Mouse (Mus musculus) intestine, embryonic 14.5 days (tissue): ENCODE measurements around the gene Cytip. TPM values are rescaled to one million over a fixed set of nuclear protein-coding genes. Genes with fewer than 3 reads are reported as not detected.

ENCODE experiments used
- ATAC-seq: fragments of 200-750 bp; cut with Nextera tagmentation; replicated peaks from 2 replicates; pipeline ENCODE4 v1.8.0; 2017; ENCODE audit warnings: low read depth, moderate number of reproducible peaks, moderate TSS enrichment, moderate library complexity; ENCODE audit not compliant: low FRiP score, low TSS enrichment
- DNase-seq: peaks from one replicate; pipeline ENCODE4 v3.0.0-alpha.2; 2018; ENCODE audit warnings: low spot score
- H3K27ac ChIP-seq: fragments of 300-500 bp; sonication (generic); 2 replicates; pipeline ENCODE4 v1.5.1; 2014; ENCODE audit warnings: low read depth, mild to moderate bottlenecking, control low read depth
- H3K27me3 ChIP-seq: fragments of 300-500 bp; sonication (generic); replicated peaks from 2 replicates; pipeline ENCODE4 v1.6.1; 2014; ENCODE audit warnings: low read length, control low read depth; ENCODE audit not compliant: control insufficient read depth, insufficient read depth
- H3K36me3 ChIP-seq: fragments of 300-500 bp; sonication (generic); 2 replicates; pipeline ENCODE4 v1.6.1; 2014; ENCODE audit warnings: low read length, control low read depth; ENCODE audit not compliant: control insufficient read depth, insufficient read depth
- H3K4me1 ChIP-seq: fragments of 300-500 bp; sonication (generic); replicated peaks from 2 replicates; pipeline ENCODE4 v1.6.1; 2014; ENCODE audit warnings: low read length, control low read depth, mixed read lengths; ENCODE audit not compliant: control insufficient read depth, insufficient read depth
- H3K4me2 ChIP-seq: fragments of 300-500 bp; sonication (generic); 2 replicates; pipeline ENCODE4 v1.6.1; 2014; ENCODE audit warnings: low read length
- H3K4me3 ChIP-seq: fragments of 300-500 bp; sonication (generic); 2 replicates; pipeline ENCODE4 v1.5.1; 2014; ENCODE audit warnings: low read depth, low read length, control low read depth, mixed read lengths
- H3K9ac ChIP-seq: fragments of 300-500 bp; sonication (generic); 2 replicates; pipeline ENCODE4 v1.6.1; 2014; ENCODE audit warnings: mild to moderate bottlenecking, low read length
- H3K9me3 ChIP-seq: fragments of 300-500 bp; sonication (generic); 2 replicates; pipeline ENCODE4 v1.6.1; 2016; ENCODE audit warnings: low read length, control low read depth; ENCODE audit not compliant: control insufficient read depth
- WGBS: fragments of 180-500 bp; shearing (Covaris S2); extraction: QIAGEN DNeasy Blood & Tissue Kit; methylation state at CpG from one replicate; pipeline ENCODE4 v1.1.7; 2014; 5-methylcytosine and 5-hydroxymethylcytosine counted together
- polyA plus RNA-seq: library from polyadenylated mRNA; unstranded; fragments of >200 nt; fragmentation: Nextera tagmentation; extraction: Ambion mirVana; gene quantifications from 2 replicates; pipeline ENCODE4 v1.2.1, GENCODE M21; 2014

Cytip gene
- polyA plus RNA-seq, 1 experiment from 2014 or later, result 1.1 TPM

- Histone ChIP-seq H3K27me3 (no peaks in the 10 kb centered on the region), H3K4me3 (no peak overlapping the region), H3K9ac (no peak overlapping the region), H3K4me1 (no peaks in the 10 kb centered on the region), H3K36me3 (no peaks in the 10 kb centered on the region), H3K4me2 (no peak overlapping the region), H3K27ac (no peak overlapping the region), H3K9me3 (no peaks in the 10 kb centered on the region)
- no peak for ATAC-seq
- DNase-seq, result no peak
- 83% methylated on average over 2 of the region's 2 CpGs for WGBS
Measured at GRCm38 (mm10) chr2:58169173-58169572, 26.2 kb downstream of the Cytip start.

GRCm38 (mm10) chr2:58167654-58168053 lies 27.7 kb downstream of the Cytip start:
- 73% methylated on average over 3 of the region's 3 CpGs for WGBS

GRCm38 (mm10) chr2:58166764-58167163 lies 28.6 kb downstream of the Cytip start:
- H3K9ac ChIP-seq, result no peak overlapping the region
- H3K4me1 ChIP-seq, result no peaks in the 10 kb centered on the region
- no peak overlapping the region for H3K4me3 ChIP-seq
- H3K4me2 ChIP-seq, result no peak overlapping the region
- no peak overlapping the region for H3K27ac ChIP-seq
- no peaks in the 10 kb centered on the region for H3K27me3 ChIP-seq
- H3K9me3 ChIP-seq, result no peaks in the 10 kb centered on the region
- no peaks in the 10 kb centered on the region for H3K36me3 ChIP-seq
- ATAC-seq (no peak), DNase-seq (no peak)
- 58% methylated on average over 2 of the region's 2 CpGs for WGBS

More at GRCm38 (mm10) chr2:58167654-58168053, 27.7 kb downstream of the Cytip start:
- DNase-seq, result no peak
- no peak overlapping the region for H3K4me3 ChIP-seq
- H3K9ac ChIP-seq, result no peak overlapping the region
- H3K27me3 ChIP-seq, result no peaks in the 10 kb centered on the region
- no peaks in the 10 kb centered on the region for H3K36me3 ChIP-seq
- no peak for ATAC-seq
- H3K4me2 ChIP-seq, result no peak overlapping the region
- H3K9me3 ChIP-seq, result no peaks in the 10 kb centered on the region
- H3K4me1 ChIP-seq, result no peaks in the 10 kb centered on the region
- H3K27ac ChIP-seq, result no peak overlapping the region

GRCm38 (mm10) chr2:58163457-58164181 lies 31.7 kb downstream of the Cytip start:
- WGBS, result 39% methylated on average over 1 of the region's 1 CpGs
- no peaks in the 10 kb centered on the region for H3K36me3 ChIP-seq
- no peaks in the 10 kb centered on the region for H3K4me1 ChIP-seq
- no peaks in the 10 kb centered on the region for H3K9me3 ChIP-seq
- ATAC-seq, result no peak
- no peak overlapping the region for H3K27ac ChIP-seq
- H3K9ac ChIP-seq, result no peak overlapping the region
- H3K4me2 ChIP-seq, result no peak overlapping the region
- H3K27me3 ChIP-seq, result no peaks in the 10 kb centered on the region
- H3K4me3 ChIP-seq, result no peak overlapping the region
- no peak for DNase-seq

- no peak overlapping the region for H3K4me2 ChIP-seq
Measured at GRCm38 (mm10) chr2:58161813-58162212, 33.5 kb downstream of the Cytip start.

GRCm38 (mm10) chr2:58160541-58161307 lies 34.6 kb downstream of the Cytip start:
- H3K4me1 ChIP-seq, result no peaks in the 10 kb centered on the region
- H3K4me2 ChIP-seq, result no peak overlapping the region
- H3K27ac ChIP-seq, result no peak overlapping the region
- ATAC-seq (no peak), DNase-seq (no peak)
- H3K9me3 ChIP-seq, result no peaks in the 10 kb centered on the region
- H3K36me3 ChIP-seq, result no peaks in the 10 kb centered on the region
- no peak overlapping the region for H3K4me3 ChIP-seq
- no peaks in the 10 kb centered on the region for H3K27me3 ChIP-seq
- H3K9ac ChIP-seq, result no peak overlapping the region
- 70% methylated on average over 21 of the region's 21 CpGs for WGBS

More at GRCm38 (mm10) chr2:58161813-58162212, 33.5 kb downstream of the Cytip start:
- whole genome bisulfite sequencing, result 76% methylated on average over 4 of the region's 4 CpGs
- Histone ChIP-seq H3K9me3 (no peaks in the 10 kb centered on the region), H3K4me1 (no peaks in the 10 kb centered on the region), H3K27me3 (no peaks in the 10 kb centered on the region), H3K4me3 (no peak overlapping the region), H3K36me3 (no peaks in the 10 kb centered on the region), H3K27ac (no peak overlapping the region), H3K9ac (no peak overlapping the region)
- DNase-seq (no peak), ATAC-seq (no peak)

- DNase-seq, result no peak
- no peaks in the 10 kb centered on the region for H3K9me3 ChIP-seq
- no peaks in the 10 kb centered on the region for H3K4me1 ChIP-seq
- no peak overlapping the region for H3K9ac ChIP-seq
- H3K27me3 ChIP-seq, result no peaks in the 10 kb centered on the region
- 91% methylated on average over 13 of the region's 13 CpGs for WGBS
- no peak overlapping the region for H3K4me3 ChIP-seq
- H3K27ac ChIP-seq, result no peak overlapping the region
- ATAC-seq, result no peak
- no peak overlapping the region for H3K4me2 ChIP-seq
- no peaks in the 10 kb centered on the region for H3K36me3 ChIP-seq
Measured at GRCm38 (mm10) chr2:58159880-58160279, 35.5 kb downstream of the Cytip start.

GRCm38 (mm10) chr2:58159121-58159520 lies 36.2 kb downstream of the Cytip start:
- DNase-seq, result no peak
- Histone ChIP-seq H3K9ac (no peak overlapping the region), H3K27me3 (no peaks in the 10 kb centered on the region), H3K4me2 (no peak overlapping the region), H3K27ac (no peak overlapping the region), H3K4me3 (no peak overlapping the region), H3K9me3 (no peaks in the 10 kb centered on the region), H3K36me3 (no peaks in the 10 kb centered on the region), H3K4me1 (no peaks in the 10 kb centered on the region)
- no peak for ATAC-seq
- WGBS, result 85% methylated on average over 6 of the region's 6 CpGs
